Mouse (Mus musculus) small intestine, adult 2 months (tissue): Measurements from ENCODE around the gene Rad51c.
"Not testable (repeated sequence)": the region's sequence is repeated elsewhere in the genome, so short reads cannot be mapped to it uniquely, and the experiment has no call there.

Experiments used
- CTCF ChIP-seq: fragments of 200-500 bp; IDR thresholded peaks from 2 replicates; pipeline ENCODE4 v1.5.1; 2012; ENCODE audit warnings: low read depth, mild to moderate bottlenecking, control low read depth, inconsistent platforms, low read length, moderate library complexity, mixed read lengths; ENCODE audit not compliant: insufficient replicate concordance, insufficient read length; ENCODE audit errors: extremely low read depth
- POLR2A ChIP-seq: fragments of 200-500 bp; IDR thresholded peaks from 2 replicates; pipeline ENCODE4 v1.6.1; 2012; ENCODE audit warnings: low read depth, mild to moderate bottlenecking, control low read depth, inconsistent platforms, low read length, moderate library complexity

DNA sequence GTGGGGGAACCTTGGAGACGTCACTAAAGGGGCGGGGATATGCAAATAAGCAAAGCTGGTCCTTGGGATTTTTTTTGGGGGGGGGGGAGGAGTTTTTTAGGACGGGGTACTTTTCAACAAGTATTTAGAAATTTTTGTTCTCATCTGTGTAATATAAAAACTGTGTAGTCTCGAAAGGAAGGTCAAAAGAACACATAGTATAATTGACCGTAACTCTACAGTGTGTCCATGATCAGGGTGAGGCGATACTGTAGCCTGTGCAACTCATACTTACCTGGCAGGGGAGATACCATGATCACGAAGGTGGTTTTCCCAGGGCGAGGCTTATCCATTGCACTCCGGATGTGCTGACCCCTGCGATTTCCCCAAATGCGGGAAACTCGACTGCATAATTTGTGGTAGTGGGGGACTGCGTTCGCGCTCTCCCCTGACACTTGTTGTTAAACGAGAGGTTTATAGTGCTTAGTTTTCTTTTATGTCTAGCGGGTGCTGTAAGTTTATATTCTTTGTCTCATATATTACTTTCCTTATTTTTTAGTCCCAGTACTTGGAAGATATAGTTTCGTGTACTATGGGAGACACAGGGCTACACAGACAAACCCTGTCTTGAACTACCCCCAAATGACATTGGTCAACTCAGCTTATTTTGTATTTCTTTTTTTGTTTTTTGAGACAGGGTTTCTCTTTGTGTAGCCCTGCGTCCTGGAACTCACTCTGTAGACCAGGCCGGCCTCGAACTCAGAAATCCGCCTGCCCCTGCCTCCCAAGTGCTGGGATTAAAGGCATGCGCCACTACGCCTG, 21.9 kb upstream of the Rad51c start:
- TF ChIP-seq CTCF, result not testable (repeated sequence)
- TF ChIP-seq POLR2A, result peak; percentile 93
